Mouse (Mus musculus) small intestine, adult 2 months (tissue): Measurements from ENCODE around the gene Sec24a.

ENCODE experiments used
- CTCF ChIP-seq: fragments of 200-500 bp; IDR thresholded peaks from 2 replicates; pipeline ENCODE4 v1.5.1; 2012; ENCODE audit warnings: low read depth, mild to moderate bottlenecking, control low read depth, inconsistent platforms, low read length, moderate library complexity, mixed read lengths; ENCODE audit not compliant: insufficient replicate concordance, insufficient read length; ENCODE audit errors: extremely low read depth
- POLR2A ChIP-seq: fragments of 200-500 bp; IDR thresholded peaks from 2 replicates; pipeline ENCODE4 v1.6.1; 2012; ENCODE audit warnings: low read depth, mild to moderate bottlenecking, control low read depth, inconsistent platforms, low read length, moderate library complexity

GRCm38 (mm10) chr11:51738651-51739403, 24.6 kb downstream of the Sec24a start:
- TF ChIP-seq CTCF (no peak), POLR2A (no peak)
